Mouse (Mus musculus) bone marrow macrophage, adult 2 months (primary cell): Measurements from ENCODE around the gene Nr1d1.

ENCODE experiments used
- CTCF ChIP-seq: IDR thresholded peaks from 2 replicates; pipeline ENCODE4 v1.5.1; 2012; ENCODE audit warnings: low read depth, mild to moderate bottlenecking, low read length, moderate library complexity
- POLR2A ChIP-seq: IDR thresholded peaks from 2 replicates; pipeline ENCODE4 v1.6.1; 2012; ENCODE audit warnings: mild to moderate bottlenecking, low read depth, low read length, borderline replicate concordance

- TF ChIP-seq CTCF (no peak), POLR2A (no peak)
Measured at GRCm38 (mm10) chr11:98746855-98747693, 28.1 kb downstream of the Nr1d1 start.
